Mouse (Mus musculus): ENCODE results near the gene Acvr2b. TPM values are rescaled to one million over a fixed set of nuclear protein-coding genes. Genes with fewer than 3 reads are reported as not detected.
"Not testable (repeated sequence)": the region's sequence is repeated elsewhere in the genome, so short reads cannot be mapped to it uniquely, and the experiment has no call there.

The Acvr2b gene
- polyA plus RNA-seq, 2 experiments, result 7.9 to 18.9 TPM

- no peaks in the 10 kb centered on the region for H3K27me3 ChIP-seq (ENCODE audit: control insufficient read depth, insufficient read depth, low read length)
- no peak overlapping the region for H3K27ac ChIP-seq (replicated peaks; ENCODE audit: low read depth, low read length)
- TF ChIP-seq POLR2A (IDR thresholded peaks at IDR 0.05; ENCODE audit: borderline replicate concordance, extremely low read depth, insufficient read depth, insufficient read length), result no peak
- no peak overlapping the region for H3K4me2 ChIP-seq (replicated peaks; ENCODE audit: low read depth, low read length, severe bottlenecking)
- H3K9ac ChIP-seq (ENCODE audit: low read depth, low read length, severe bottlenecking), result no peak overlapping the region
- H3K4me1 ChIP-seq (ENCODE audit: control insufficient read depth, insufficient read depth, low read length), result peaks cover 4% of the 10 kb centered on the region
- H3K4me3 ChIP-seq (replicated peaks; ENCODE audit: low read length), result no peak overlapping the region
- DNase-seq (ENCODE audit: low spot score) (no peak), ATAC-seq (ENCODE audit: low FRiP score, low read depth) (no peak)
- peaks cover 8% of the 10 kb centered on the region; the same call in 1 of the 2 replicates for H3K36me3 ChIP-seq (ENCODE audit: control insufficient read depth, insufficient read depth, low read length)
- no peaks in the 10 kb centered on the region for H3K9me3 ChIP-seq (ENCODE audit: control insufficient read depth, low read length)
- 91% methylated on average over 5 of the region's 5 CpGs for WGBS
Measured at GRCm38 (mm10) chr9:119361416-119361815, 40.5 kb upstream of the Acvr2b start.

- H3K4me2 ChIP-seq (replicated peaks; ENCODE audit: low read depth, low read length, severe bottlenecking), result no peak overlapping the region
- H3K9me3 ChIP-seq (ENCODE audit: control insufficient read depth, low read length), result no peaks in the 10 kb centered on the region
- no peak overlapping the region for H3K9ac ChIP-seq (ENCODE audit: low read depth, low read length, severe bottlenecking)
- no peak overlapping the region for H3K4me3 ChIP-seq (replicated peaks; ENCODE audit: low read length)
- no peak for DNase-seq (ENCODE audit: low spot score)
- H3K27me3 ChIP-seq (ENCODE audit: control insufficient read depth, insufficient read depth, low read length), result no peaks in the 10 kb centered on the region
- H3K27ac ChIP-seq (replicated peaks; ENCODE audit: low read depth, low read length), result no peak overlapping the region
- no peak for TF ChIP-seq POLR2A (IDR thresholded peaks at IDR 0.05; ENCODE audit: borderline replicate concordance, extremely low read depth, insufficient read depth, insufficient read length)
- H3K4me1 ChIP-seq (ENCODE audit: control insufficient read depth, insufficient read depth, low read length), result no peaks in the 10 kb centered on the region
- peaks cover 11% of the 10 kb centered on the region; the same call in 1 of the 2 replicates for H3K36me3 ChIP-seq (ENCODE audit: control insufficient read depth, insufficient read depth, low read length)
- ATAC-seq (ENCODE audit: low FRiP score, low read depth), result no peak
- WGBS, result 81% methylated on average over 12 of the region's 12 CpGs
Measured at GRCm38 (mm10) chr9:119363229-119363628, 38.7 kb upstream of the Acvr2b start.

- Histone ChIP-seq H3K36me3 (ENCODE audit: control insufficient read depth, insufficient read depth, low read length) (peaks cover 12% of the 10 kb centered on the region; the same call in 1 of the 2 replicates), H3K9ac (ENCODE audit: low read depth, low read length, severe bottlenecking) (no peak within 1 kb of the TSS), H3K4me3 (replicated peaks; ENCODE audit: low read length) (no peak within 1 kb of the TSS), H3K9me3 (ENCODE audit: control insufficient read depth, low read length) (no peaks in the 10 kb centered on the region), H3K4me2 (replicated peaks; ENCODE audit: low read depth, low read length, severe bottlenecking) (no peak within 1 kb of the TSS), H3K27me3 (ENCODE audit: control insufficient read depth, insufficient read depth, low read length) (no peaks in the 10 kb centered on the region), H3K27ac (replicated peaks; ENCODE audit: low read depth, low read length) (no peak within 1 kb of the TSS), H3K4me1 (ENCODE audit: control insufficient read depth, insufficient read depth, low read length) (no peaks in the 10 kb centered on the region)
- no peak for ATAC-seq (ENCODE audit: low FRiP score, low read depth)
- TF ChIP-seq POLR2A (IDR thresholded peaks at IDR 0.05; ENCODE audit: borderline replicate concordance, extremely low read depth, insufficient read depth, insufficient read length), result no peak
- no peak for DNase-seq (ENCODE audit: low spot score)
- WGBS, result 69% methylated on average over 7 of the region's 7 CpGs
Measured at GRCm38 (mm10) chr9:119365284-119365683, 36.6 kb upstream of the Acvr2b start, which contains the start of gene Slc22a14. TSS of gene Slc22a14 (minus strand) at chr9:119365553.

- Histone ChIP-seq H3K36me3 (ENCODE audit: control insufficient read depth, insufficient read depth, low read length) (peaks cover 12% of the 10 kb centered on the region; the same call in 1 of the 2 replicates), H3K9ac (ENCODE audit: low read depth, low read length, severe bottlenecking) (no peak overlapping the region), H3K9me3 (ENCODE audit: control insufficient read depth, low read length) (no peaks in the 10 kb centered on the region), H3K4me2 (replicated peaks; ENCODE audit: low read depth, low read length, severe bottlenecking) (no peak overlapping the region), H3K4me1 (ENCODE audit: control insufficient read depth, insufficient read depth, low read length) (no peaks in the 10 kb centered on the region), H3K27ac (replicated peaks; ENCODE audit: low read depth, low read length) (no peak overlapping the region), H3K4me3 (replicated peaks; ENCODE audit: low read length) (no peak overlapping the region), H3K27me3 (ENCODE audit: control insufficient read depth, insufficient read depth, low read length) (no peaks in the 10 kb centered on the region)
- no peak for DNase-seq (ENCODE audit: low spot score)
- WGBS, result 94% methylated on average over 3 of the region's 3 CpGs
- no peak for ATAC-seq (ENCODE audit: low FRiP score, low read depth)
- no peak for TF ChIP-seq POLR2A (IDR thresholded peaks at IDR 0.05; ENCODE audit: borderline replicate concordance, extremely low read depth, insufficient read depth, insufficient read length)
Measured at GRCm38 (mm10) chr9:119368367-119368766, 33.6 kb upstream of the Acvr2b start.

GRCm38 (mm10) chr9:119370770-119371169, 31.1 kb upstream of the Acvr2b start:
- not testable (repeated sequence) for H3K4me3 ChIP-seq (replicated peaks; ENCODE audit: low read length); ATAC-seq (ENCODE audit: low FRiP score, low read depth); H3K9ac ChIP-seq (ENCODE audit: low read depth, low read length, severe bottlenecking); H3K4me1 ChIP-seq (ENCODE audit: control insufficient read depth, insufficient read depth, low read length); H3K9me3 ChIP-seq (ENCODE audit: control insufficient read depth, low read length); H3K36me3 ChIP-seq (ENCODE audit: control insufficient read depth, insufficient read depth, low read length); H3K27me3 ChIP-seq (ENCODE audit: control insufficient read depth, insufficient read depth, low read length); DNase-seq (ENCODE audit: low spot score); H3K27ac ChIP-seq (replicated peaks; ENCODE audit: low read depth, low read length); H3K4me2 ChIP-seq (replicated peaks; ENCODE audit: low read depth, low read length, severe bottlenecking)
- WGBS, result 67% methylated on average over 4 of the region's 4 CpGs

- no peak for TF ChIP-seq POLR2A (IDR thresholded peaks at IDR 0.05; ENCODE audit: borderline replicate concordance, extremely low read depth, insufficient read depth, insufficient read length)
- H3K36me3 ChIP-seq (ENCODE audit: control insufficient read depth, insufficient read depth, low read length), result peaks cover 4% of the 10 kb centered on the region; the same call in 1 of the 2 replicates
- DNase-seq (ENCODE audit: low spot score) (no peak), ATAC-seq (ENCODE audit: low FRiP score, low read depth) (no peak)
- H3K9me3 ChIP-seq (ENCODE audit: control insufficient read depth, low read length), result no peaks in the 10 kb centered on the region
- no peak overlapping the region for H3K4me2 ChIP-seq (replicated peaks; ENCODE audit: low read depth, low read length, severe bottlenecking)
- WGBS, result 37% methylated on average over 4 of the region's 4 CpGs
- H3K4me3 ChIP-seq (replicated peaks; ENCODE audit: low read length), result no peak overlapping the region
- H3K9ac ChIP-seq (ENCODE audit: low read depth, low read length, severe bottlenecking), result no peak overlapping the region
- no peak overlapping the region for H3K27ac ChIP-seq (replicated peaks; ENCODE audit: low read depth, low read length)
- no peaks in the 10 kb centered on the region for H3K4me1 ChIP-seq (ENCODE audit: control insufficient read depth, insufficient read depth, low read length)
- no peaks in the 10 kb centered on the region for H3K27me3 ChIP-seq (ENCODE audit: control insufficient read depth, insufficient read depth, low read length)
Measured at GRCm38 (mm10) chr9:119371251-119371650, 30.7 kb upstream of the Acvr2b start.
